Mouse (Mus musculus) small intestine, adult 2 months (tissue): ENCODE results near the gene Endod1.

Source experiments
- CTCF ChIP-seq: fragments of 200-500 bp; IDR thresholded peaks from 2 replicates; pipeline ENCODE4 v1.5.1; 2012; ENCODE audit warnings: low read depth, mild to moderate bottlenecking, control low read depth, inconsistent platforms, low read length, moderate library complexity, mixed read lengths; ENCODE audit not compliant: insufficient replicate concordance, insufficient read length; ENCODE audit errors: extremely low read depth
- POLR2A ChIP-seq: fragments of 200-500 bp; IDR thresholded peaks from 2 replicates; pipeline ENCODE4 v1.6.1; 2012; ENCODE audit warnings: low read depth, mild to moderate bottlenecking, control low read depth, inconsistent platforms, low read length, moderate library complexity

DNA sequence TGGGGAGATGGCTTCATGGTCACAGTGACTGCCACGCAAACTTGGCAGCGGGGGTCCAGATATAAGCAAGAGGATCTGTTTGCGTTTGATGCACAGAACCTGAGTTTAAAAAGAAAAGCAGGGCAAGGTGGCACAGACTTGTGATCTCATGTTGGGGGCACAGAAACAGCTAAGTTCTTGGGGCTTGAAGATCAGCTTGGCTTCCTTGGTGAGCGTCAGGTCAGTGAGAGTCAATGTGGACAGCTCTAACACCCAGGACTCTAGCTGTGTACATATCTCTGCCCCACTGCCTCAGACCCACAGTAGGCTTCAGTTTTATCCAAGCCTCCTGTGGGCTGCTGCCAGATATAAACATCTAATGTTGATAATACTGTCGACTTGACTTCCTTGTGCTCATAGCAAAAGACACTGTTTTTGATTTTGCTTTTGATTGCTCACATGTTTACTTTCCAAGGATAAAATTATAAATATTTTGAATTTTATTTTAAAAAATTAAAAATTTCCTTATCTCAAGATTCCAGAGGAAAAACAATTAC, 1.0 kb upstream of the Endod1 start:
- no peak for TF ChIP-seq CTCF
- no peak for TF ChIP-seq POLR2A
